Mouse (Mus musculus) midbrain, embryonic 16.5 days (tissue): ENCODE results near the gene Prickle4. TPM values are rescaled to one million over a fixed set of nuclear protein-coding genes. Genes with fewer than 3 reads are reported as not detected.
A peak's percentile ranks its signal among the peaks of the same experiment; 100 is the strongest.

Experiments
- ATAC-seq: fragments of 200-750 bp; cut with Nextera tagmentation; 2 replicates; pipeline ENCODE4 v1.8.0; 2017; ENCODE audit warnings: moderate TSS enrichment
- H3K27ac ChIP-seq: fragments of 300-500 bp; sonication (generic); 2 replicates; pipeline ENCODE4 v1.5.1; 2014; ENCODE audit warnings: mild to moderate bottlenecking, low read length, mixed read lengths
- H3K27me3 ChIP-seq: fragments of 300-500 bp; sonication (generic); 2 replicates; pipeline ENCODE4 v1.6.1; 2014; ENCODE audit warnings: low read depth, low read length, mixed read lengths; ENCODE audit not compliant: control insufficient read depth, insufficient read depth
- H3K36me3 ChIP-seq: fragments of 300-500 bp; sonication (generic); 2 replicates; pipeline ENCODE4 v1.6.1; 2014; ENCODE audit warnings: mild to moderate bottlenecking, low read length, moderate library complexity, mixed read lengths; ENCODE audit not compliant: control insufficient read depth, insufficient read depth
- H3K4me1 ChIP-seq: fragments of 300-500 bp; sonication (generic); 2 replicates; pipeline ENCODE4 v1.6.1; 2014; ENCODE audit warnings: mild to moderate bottlenecking, low read length, mixed read lengths; ENCODE audit not compliant: control insufficient read depth, insufficient read depth
- H3K4me2 ChIP-seq: fragments of 300-500 bp; sonication (generic); 2 replicates; pipeline ENCODE4 v1.6.1; 2014; ENCODE audit warnings: mild to moderate bottlenecking, low read length, mixed read lengths
- H3K4me3 ChIP-seq: fragments of 300-500 bp; sonication (generic); 2 replicates; pipeline ENCODE4 v1.5.1; 2014; ENCODE audit warnings: low read depth, mild to moderate bottlenecking, low read length, moderate library complexity, mixed read lengths
- H3K9ac ChIP-seq: fragments of 300-500 bp; sonication (generic); 2 replicates; pipeline ENCODE4 v1.6.1; 2014; ENCODE audit warnings: low read depth, low read length, mixed read lengths
- H3K9me3 ChIP-seq: fragments of 300-500 bp; sonication (generic); replicated peaks from 2 replicates; pipeline ENCODE4 v1.6.1; 2014; ENCODE audit warnings: mild to moderate bottlenecking, low read length, mixed read lengths; ENCODE audit not compliant: control insufficient read depth, poor library complexity, severe bottlenecking
- WGBS: fragments of 180-500 bp; shearing (Covaris S2); extraction: QIAGEN DNeasy Blood & Tissue Kit; methylation state at CpG from one replicate; pipeline ENCODE4 v1.1.7; 2014; 5-methylcytosine and 5-hydroxymethylcytosine counted together
- polyA plus RNA-seq: library from polyadenylated mRNA; unstranded; fragments of >200 nt; fragmentation: Nextera tagmentation; extraction: Ambion mirVana; gene quantifications from 2 replicates; pipeline ENCODE4 v1.2.1, GENCODE M21; 2015

Gene Prickle4
- polyA plus RNA-seq, 1 experiment from 2014 or later: 2.4 TPM

- Histone ChIP-seq H3K9me3 (no peaks in the 10 kb centered on the region), H3K4me1 (peaks cover 10% of the 10 kb centered on the region), H3K4me3 (no peak overlapping the region), H3K27ac (no peak overlapping the region), H3K9ac (no peak overlapping the region), H3K4me2 (no peak overlapping the region), H3K27me3 (no peaks in the 10 kb centered on the region), H3K36me3 (peaks cover 3% of the 10 kb centered on the region; the same call in 1 of the 2 replicates)
- no peak for ATAC-seq
- 91% methylated on average over 10 of the region's 10 CpGs for WGBS
Measured at GRCm38 (mm10) chr17:47698156-47698555, 3.6 kb upstream of the Prickle4 start.

GRCm38 (mm10) chr17:47695337-47695710 lies 788 bp upstream of the Prickle4 start:
- Histone ChIP-seq H3K4me2 (peak overlapping the region; percentile 59), H3K9ac (peak overlapping the region; percentile 88), H3K4me3 (peak overlapping the region; percentile 78), H3K4me1 (peaks cover 10% of the 10 kb centered on the region), H3K9me3 (no peaks in the 10 kb centered on the region), H3K27ac (peak overlapping the region; percentile 82), H3K36me3 (peaks cover 3% of the 10 kb centered on the region; the same call in 1 of the 2 replicates), H3K27me3 (no peaks in the 10 kb centered on the region)
- ATAC-seq: peak; percentile 16; the same call in 1 of the 2 replicates
- WGBS: 1% methylated on average over 11 of the region's 23 CpGs

GRCm38 (mm10) chr17:47694442-47694502 lies 264 bp downstream of the Prickle4 start, which contains the start of gene Gm21981:
Gm21981 (minus strand) TSS chr17:47694455.
- Histone ChIP-seq H3K9ac (peak within 1 kb of the TSS; percentile 88), H3K9me3 (no peaks in the 10 kb centered on the region), H3K36me3 (peaks cover 2% of the 10 kb centered on the region; the same call in 1 of the 2 replicates), H3K4me2 (peak within 1 kb of the TSS; percentile 59), H3K27me3 (no peaks in the 10 kb centered on the region), H3K27ac (peak within 1 kb of the TSS; percentile 82), H3K4me1 (peaks cover 20% of the 10 kb centered on the region), H3K4me3 (peak within 1 kb of the TSS; percentile 78)
- no peak for ATAC-seq
- 0% methylated on average over 3 of the region's 3 CpGs for WGBS

- Histone ChIP-seq H3K4me1 (peaks cover 21% of the 10 kb centered on the region), H3K4me2 (peak overlapping the region; percentile 59), H3K9ac (peak overlapping the region; percentile 88), H3K4me3 (peak overlapping the region; percentile 78), H3K27ac (peak overlapping the region; percentile 82; the same call in 1 of the 2 replicates), H3K36me3 (no peaks in the 10 kb centered on the region), H3K9me3 (no peaks in the 10 kb centered on the region), H3K27me3 (no peaks in the 10 kb centered on the region)
- ATAC-seq: no peak; the same call in 1 of the 2 replicates
- 37% methylated on average over 13 of the region's 13 CpGs for WGBS
Measured at GRCm38 (mm10) chr17:47693671-47694441, 680 bp downstream of the Prickle4 start.

DNA sequence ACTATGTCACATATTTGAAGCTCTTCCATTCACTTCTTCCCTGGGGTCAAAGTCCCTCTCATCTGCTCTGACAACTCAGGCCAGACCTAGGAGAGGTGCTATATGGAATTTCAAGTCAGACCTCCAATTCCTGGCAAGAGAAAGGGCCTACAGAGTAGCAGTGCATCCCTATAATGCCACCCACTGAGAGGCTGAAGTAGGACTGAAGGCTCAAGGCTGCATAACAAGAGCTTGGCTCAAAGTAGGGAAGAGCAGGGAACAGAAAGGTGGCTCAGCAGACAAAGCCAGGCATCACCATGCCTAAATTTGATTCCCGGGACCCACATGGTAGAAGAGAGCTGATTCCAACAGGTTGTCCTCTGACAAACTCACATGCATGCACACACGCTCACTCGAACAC lies 2.9 kb downstream of the Prickle4 start:
- Histone ChIP-seq H3K9me3 (no peaks in the 10 kb centered on the region), H3K9ac (no peak overlapping the region), H3K4me1 (peaks cover 30% of the 10 kb centered on the region), H3K4me3 (no peak overlapping the region), H3K36me3 (no peaks in the 10 kb centered on the region), H3K4me2 (no peak overlapping the region), H3K27ac (no peak overlapping the region), H3K27me3 (no peaks in the 10 kb centered on the region)
- WGBS: 89% methylated on average over 3 of the region's 3 CpGs
- no peak for ATAC-seq

GRCm38 (mm10) chr17:47689894-47690293 lies 4.6 kb downstream of the Prickle4 start:
- H3K36me3 ChIP-seq: no peaks in the 10 kb centered on the region
- no peak for ATAC-seq
- H3K4me2 ChIP-seq: peak overlapping the region; percentile 97
- H3K4me1 ChIP-seq: peaks cover 31% of the 10 kb centered on the region
- no peaks in the 10 kb centered on the region for H3K27me3 ChIP-seq
- H3K4me3 ChIP-seq: peak overlapping the region; percentile 85; the same call in 1 of the 2 replicates
- H3K27ac ChIP-seq: no peak overlapping the region
- no peaks in the 10 kb centered on the region for H3K9me3 ChIP-seq
- H3K9ac ChIP-seq: no peak overlapping the region
- 84% methylated on average over 8 of the region's 8 CpGs for WGBS

- Histone ChIP-seq H3K9ac (peak within 1 kb of the TSS; percentile 90), H3K4me2 (peak within 1 kb of the TSS; percentile 97), H3K9me3 (no peaks in the 10 kb centered on the region), H3K4me3 (peak within 1 kb of the TSS; percentile 85), H3K27ac (peak within 1 kb of the TSS; percentile 84), H3K36me3 (peaks cover 2% of the 10 kb centered on the region; the same call in 1 of the 2 replicates), H3K4me1 (peaks cover 27% of the 10 kb centered on the region), H3K27me3 (no peaks in the 10 kb centered on the region)
- WGBS: under 1% methylated on average over 58 of the region's 58 CpGs
- ATAC-seq: peak; percentile 77
Measured at GRCm38 (mm10) chr17:47688608-47689575, 5.6 kb downstream of the Prickle4 start, which contains the start of gene Frs3. Frs3 (plus strand) TSS chr17:47689030.

- Histone ChIP-seq H3K9ac (peak within 1 kb of the TSS; percentile 90), H3K36me3 (peaks cover 4% of the 10 kb centered on the region), H3K9me3 (no peaks in the 10 kb centered on the region), H3K27me3 (no peaks in the 10 kb centered on the region), H3K4me2 (peak within 1 kb of the TSS; percentile 97), H3K4me3 (peak within 1 kb of the TSS; percentile 85), H3K4me1 (peaks cover 26% of the 10 kb centered on the region), H3K27ac (peak within 1 kb of the TSS; percentile 84)
- WGBS: under 1% methylated on average over 9 of the region's 9 CpGs
- ATAC-seq: no peak
Measured at GRCm38 (mm10) chr17:47688344-47688607, 6.3 kb downstream of the Prickle4 start, which contains the start of gene Tomm6. Tomm6 (minus strand) TSS chr17:47688386.
